Mouse (Mus musculus) C2C12 (cell line): ENCODE data around the gene Gh.

Experiments
- CEBPB ChIP-seq: IDR thresholded peaks from one replicate; pipeline ENCODE4 v1.6.1; 2011; ENCODE audit warnings: low read depth, mild to moderate bottlenecking, control low read depth, moderate library complexity
- CTCF ChIP-seq: IDR thresholded peaks from one replicate; pipeline ENCODE4 v1.5.1; 2011; ENCODE audit not compliant: control insufficient read depth, insufficient read depth, insufficient read length
- FOSL1 ChIP-seq: IDR thresholded peaks from one replicate; pipeline ENCODE4 v1.8.0; 2011; ENCODE audit warnings: mild to moderate bottlenecking, low read length; ENCODE audit not compliant: poor library complexity, insufficient read depth, severe bottlenecking
- MAX ChIP-seq: IDR thresholded peaks from one replicate; pipeline ENCODE4 v1.6.1; 2011; ENCODE audit warnings: mild to moderate bottlenecking, control low read depth
- MYOD1 ChIP-seq: IDR thresholded peaks from one replicate; pipeline ENCODE4 v1.6.1; 2011; ENCODE audit warnings: low read depth; ENCODE audit not compliant: control insufficient read depth, insufficient read length
- USF1 ChIP-seq: IDR thresholded peaks from one replicate; pipeline ENCODE4 v1.6.1; 2011; ENCODE audit warnings: low read depth, mild to moderate bottlenecking, control low read depth, moderate library complexity

GRCm38 (mm10) chr11:106276454-106276853 is 25.2 kb downstream of the Gh start, which contains the start of gene Tcam1:
- TF ChIP-seq USF1: peak; percentile 27
- TF ChIP-seq CTCF: peak; percentile 94
- no peak for TF ChIP-seq MYOD1
- peak; percentile 88 for TF ChIP-seq MAX
- TF ChIP-seq CEBPB: no peak
- no peak for TF ChIP-seq FOSL1
